Mouse (Mus musculus) CD4-positive helper T cell, adult 2 months (primary cell): ENCODE results near the gene Ugt1a8.

Experiments used
- DNase-seq: peaks from one replicate; pipeline ENCODE4 v3.0.0-alpha.2; 2012; ENCODE audit warnings: low read depth, missing footprints, low spot score

Ugt1a8 gene

DNA sequence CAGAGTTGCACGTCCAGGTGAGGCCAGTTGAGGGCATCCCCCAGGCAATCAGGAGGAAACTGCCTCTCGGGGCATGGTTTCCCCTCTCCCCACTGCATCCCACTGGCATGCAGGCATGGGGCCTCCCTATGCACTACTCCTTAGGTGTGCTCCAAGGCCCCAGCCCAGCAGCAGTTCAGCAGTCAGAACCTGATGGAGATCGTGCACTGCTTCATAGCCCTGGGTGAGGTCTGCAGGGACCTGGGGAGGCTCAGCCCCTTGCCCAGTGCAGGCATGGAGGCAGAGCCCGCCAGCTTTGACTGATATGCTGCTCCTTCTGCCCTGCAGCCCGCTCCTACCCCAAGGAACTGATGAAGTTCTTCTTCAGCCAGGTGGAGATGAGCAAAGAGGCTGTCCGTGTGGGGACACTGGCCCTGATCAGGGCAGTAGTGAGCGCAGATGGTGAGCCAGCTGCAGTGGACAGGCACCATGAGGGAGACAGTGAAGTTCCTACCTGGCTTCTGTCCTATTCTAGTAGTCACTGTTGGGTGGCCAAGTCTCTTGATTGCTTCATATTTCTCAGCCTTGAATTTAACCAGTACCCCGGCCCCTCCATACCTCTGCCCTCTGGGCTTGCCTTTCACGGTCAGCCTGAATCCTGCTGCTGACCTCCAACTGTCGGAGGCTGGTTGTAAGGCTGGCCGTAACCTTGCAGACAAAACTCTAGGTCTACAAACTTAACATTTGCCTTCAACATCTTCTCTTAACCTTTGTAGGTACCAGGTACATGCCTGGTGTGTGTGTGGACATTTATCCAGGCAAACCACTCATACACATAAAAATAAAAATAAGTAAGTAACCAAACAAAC is 147.7 kb downstream of the Ugt1a8 start:
- no peak for DNase-seq

GRCm38 (mm10) chr1:88235894-88236415 is 148.3 kb downstream of the Ugt1a8 start:
- DNase-seq = no peak

GRCm38 (mm10) chr1:88237311-88237710 is 149.7 kb downstream of the Ugt1a8 start:
- no peak for DNase-seq

DNA sequence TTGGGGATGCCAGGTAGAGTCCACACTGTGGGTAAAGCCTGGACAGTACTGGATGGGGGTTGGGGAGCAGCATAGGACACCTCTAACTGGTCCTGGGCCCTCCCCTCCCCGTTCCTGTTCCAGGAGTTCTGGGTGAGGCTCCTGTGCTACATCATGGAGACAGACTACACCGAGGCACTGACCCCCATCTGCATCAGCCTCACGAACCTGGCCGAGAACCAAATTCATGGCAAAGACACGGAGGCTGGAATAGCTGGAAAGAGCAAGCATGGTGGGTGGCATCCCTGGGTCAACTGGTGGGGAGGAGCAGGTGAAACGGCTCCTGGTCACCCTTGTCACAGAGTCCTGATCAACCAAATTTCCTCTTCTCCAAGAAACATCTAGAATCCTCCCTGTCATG is 151.2 kb downstream of the Ugt1a8 start:
- no peak for DNase-seq

DNA sequence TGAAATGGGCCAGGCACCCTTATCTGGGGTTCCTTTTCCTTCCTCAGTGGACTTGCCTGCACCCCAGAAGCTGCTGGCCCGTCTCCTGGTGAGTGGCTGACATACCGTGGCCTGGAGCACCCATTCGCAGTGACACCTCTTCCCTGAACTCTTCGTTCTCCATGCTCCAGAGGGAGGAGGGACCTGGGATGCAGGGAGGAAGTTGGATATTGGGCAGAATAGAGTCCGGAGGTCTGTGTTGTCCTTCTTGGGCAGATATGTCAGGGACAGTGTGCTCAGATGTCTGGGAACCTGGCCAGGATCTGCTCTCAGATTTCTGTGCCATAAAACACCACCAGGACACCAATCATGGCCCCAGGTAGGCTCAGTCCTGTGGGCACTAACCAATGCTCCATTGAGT is 152.5 kb downstream of the Ugt1a8 start:
- no peak for DNase-seq

- no peak for DNase-seq
These were observed 153.0 kb downstream of the Ugt1a8 start for GRCm38 (mm10) chr1:88240579-88240978.

- DNase-seq = no peak
These were observed 156.2 kb downstream of the Ugt1a8 start for GRCm38 (mm10) chr1:88243861-88244260.

GRCm38 (mm10) chr1:88245881-88246280 is 158.3 kb downstream of the Ugt1a8 start:
- DNase-seq = no peak

DNA sequence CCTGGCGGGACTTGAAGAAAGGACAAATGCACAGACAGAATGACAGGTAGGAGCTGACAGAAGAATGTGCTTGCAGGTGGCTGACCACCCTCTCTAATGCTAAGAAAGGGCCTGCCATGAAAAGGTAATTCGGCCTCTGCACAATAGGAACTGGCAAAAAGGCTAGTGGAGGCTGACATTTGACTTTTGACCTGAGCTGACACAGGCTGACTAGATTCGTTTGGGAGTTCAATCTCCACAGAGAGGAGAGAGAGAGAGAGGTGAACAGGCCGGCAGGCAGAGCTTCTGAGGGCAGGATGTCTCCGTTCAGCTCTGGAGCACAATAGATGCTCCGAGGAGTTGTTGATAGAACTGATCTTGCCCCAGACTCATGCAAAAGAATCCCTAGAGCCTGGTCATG is 158.8 kb downstream of the Ugt1a8 start:
- no peak for DNase-seq

DNA sequence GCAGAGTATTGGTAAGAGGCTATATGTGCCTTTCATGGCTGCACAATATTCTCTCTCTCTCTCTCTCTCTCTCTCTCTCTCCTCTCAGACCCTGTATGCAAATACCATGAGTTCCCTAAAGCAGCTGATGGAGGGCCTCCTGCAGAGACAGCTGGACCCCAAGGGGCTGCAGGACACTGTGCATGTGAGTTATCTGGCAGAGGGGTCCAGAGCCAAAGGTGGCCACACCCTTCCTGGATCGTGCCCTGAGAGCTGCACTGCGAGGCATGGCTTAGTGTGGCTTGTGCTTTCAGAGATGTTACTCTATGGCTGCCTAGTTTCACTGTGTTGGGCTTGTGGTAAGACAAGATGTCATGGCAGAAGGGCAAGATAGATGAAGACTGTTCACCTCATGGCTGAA is 160.0 kb downstream of the Ugt1a8 start:
- no peak for DNase-seq

- DNase-seq = no peak
These were observed 161.0 kb downstream of the Ugt1a8 start for GRCm38 (mm10) chr1:88248658-88249057.

- DNase-seq = no peak
These were observed 162.0 kb downstream of the Ugt1a8 start for GRCm38 (mm10) chr1:88249596-88249995.

DNA sequence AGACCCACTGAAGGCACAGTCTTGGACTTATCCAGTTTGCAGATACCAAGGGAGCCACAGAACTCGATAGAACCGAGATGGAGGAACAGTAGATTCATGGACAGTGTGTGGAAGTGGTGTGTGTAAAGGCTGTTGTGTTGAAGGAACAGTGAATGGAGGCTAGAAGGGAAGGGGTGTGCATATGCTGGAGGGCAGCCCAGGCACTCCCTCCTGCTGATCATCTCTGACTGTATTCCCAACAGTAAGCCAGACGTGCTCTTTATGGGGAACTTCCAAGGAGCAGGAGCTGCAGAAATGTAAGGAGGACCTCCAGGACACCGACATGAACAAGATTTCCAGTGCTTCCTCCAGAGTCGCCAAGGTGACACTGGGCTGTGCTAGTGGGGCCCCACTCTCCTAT is 162.4 kb downstream of the Ugt1a8 start:
- no peak for DNase-seq

- no peak for DNase-seq
These were observed 165.5 kb downstream of the Ugt1a8 start for GRCm38 (mm10) chr1:88253106-88253505.

DNA sequence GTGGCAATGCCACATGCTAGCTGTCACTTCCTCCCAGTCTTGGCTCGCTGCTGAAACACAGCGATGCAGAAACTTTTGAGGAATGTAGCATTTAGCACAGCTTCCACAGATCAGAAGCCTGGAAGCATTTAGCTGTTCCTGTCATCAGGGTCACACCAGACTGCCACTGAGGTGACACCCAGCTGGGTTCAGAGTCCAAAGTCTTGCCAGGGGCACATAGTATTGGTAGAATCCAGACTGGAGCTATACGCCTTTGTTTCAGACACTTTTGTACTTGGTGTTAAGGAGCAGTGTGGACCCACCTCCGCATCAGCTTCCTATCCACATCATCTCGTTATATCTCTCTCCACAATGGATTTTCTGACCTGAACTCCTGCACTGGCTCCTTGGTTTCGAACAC is 165.9 kb downstream of the Ugt1a8 start:
- no peak for DNase-seq

DNA sequence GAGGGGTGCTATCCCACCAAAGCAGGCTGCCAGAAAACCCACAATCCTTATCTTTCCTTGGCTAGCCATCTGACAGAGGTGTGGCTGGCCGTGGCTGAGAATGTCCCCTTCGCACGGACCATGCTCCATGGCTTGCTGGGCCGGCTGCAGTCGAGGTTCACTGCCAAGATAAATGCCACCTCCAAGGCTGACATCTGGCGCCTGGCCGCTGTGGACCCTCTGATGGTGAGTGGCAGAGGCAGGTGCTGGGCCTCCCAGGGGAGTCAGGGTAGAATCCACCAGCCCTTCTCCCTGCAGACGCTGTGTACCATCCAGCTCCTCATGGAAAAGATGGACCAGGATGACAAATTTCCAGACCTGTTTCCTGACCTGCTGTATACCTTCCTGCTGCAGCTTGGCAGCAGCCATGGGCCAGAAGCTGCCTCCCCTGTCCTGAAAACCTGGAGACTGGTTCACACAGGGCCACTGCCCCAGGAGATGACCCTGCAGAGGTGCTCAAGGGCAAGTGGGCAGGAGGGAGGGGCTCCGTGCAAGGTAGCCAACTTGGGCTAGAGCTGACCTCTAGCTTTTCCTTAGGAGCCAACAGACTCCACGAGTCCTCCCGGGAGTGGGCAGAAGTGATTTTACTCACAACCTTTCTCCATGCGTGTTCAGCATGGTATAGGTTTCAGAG is 167.3 kb downstream of the Ugt1a8 start:
- no peak for DNase-seq

DNA sequence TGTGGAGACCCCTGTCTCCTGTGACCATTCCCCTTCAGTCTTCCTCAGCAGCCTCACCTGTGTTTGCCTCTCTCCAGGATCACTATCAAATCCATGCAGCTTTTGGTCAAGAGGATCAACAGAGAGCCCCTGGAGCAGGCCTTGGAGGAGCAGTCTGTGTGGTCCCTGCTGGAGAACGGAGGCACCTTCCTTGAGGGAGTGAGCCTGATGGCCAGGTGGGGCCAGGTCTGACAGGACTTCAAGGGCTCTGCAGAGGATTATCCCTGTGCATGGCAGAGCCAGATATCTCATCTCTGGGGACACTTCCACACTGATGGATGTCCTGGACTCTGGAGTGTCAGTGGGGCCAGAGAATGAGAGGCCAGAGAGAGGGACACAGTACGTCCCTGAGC is 167.8 kb downstream of the Ugt1a8 start:
- no peak for DNase-seq

- DNase-seq = no peak
These were observed 168.6 kb downstream of the Ugt1a8 start for GRCm38 (mm10) chr1:88255989-88256754.

DNA sequence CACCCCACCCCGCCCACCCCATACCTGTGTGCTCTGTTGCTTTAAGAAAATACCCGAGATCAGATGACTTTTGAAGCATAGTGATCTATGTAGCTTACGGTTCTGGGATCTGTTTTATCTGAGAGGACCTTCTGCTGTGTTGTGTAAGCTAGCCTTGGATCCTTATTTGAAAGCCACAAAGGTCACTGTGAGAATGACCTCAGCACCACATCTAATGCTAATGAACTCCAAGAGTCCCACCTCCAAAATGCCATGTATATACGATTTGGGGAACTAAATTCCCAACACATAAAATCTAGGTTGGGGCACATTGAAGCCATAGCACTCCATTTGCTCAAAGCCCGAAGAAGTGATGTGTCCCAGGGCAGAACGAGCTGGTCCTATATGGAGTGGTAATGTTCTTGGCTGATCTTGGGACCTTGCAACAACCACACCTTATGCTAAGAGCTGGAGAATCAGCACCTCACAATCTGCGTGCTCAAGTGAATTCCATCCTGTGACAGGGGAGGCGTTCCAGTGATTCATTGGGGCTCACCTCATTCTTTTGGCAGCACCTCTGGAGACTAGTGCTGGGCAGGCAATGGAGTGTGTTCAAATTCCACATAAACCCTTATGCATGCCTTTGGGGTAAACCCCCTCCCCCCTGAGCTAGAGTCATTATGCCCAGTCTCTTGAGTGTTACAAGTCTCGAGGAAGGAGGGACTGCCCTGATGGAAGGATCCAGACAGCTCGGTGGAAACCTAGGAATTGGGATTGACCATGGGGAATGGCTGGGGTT is 169.5 kb downstream of the Ugt1a8 start:
- no peak for DNase-seq

- no peak for DNase-seq
These were observed 170.1 kb downstream of the Ugt1a8 start for GRCm38 (mm10) chr1:88257681-88258080.

- no peak for DNase-seq
These were observed 170.7 kb downstream of the Ugt1a8 start for GRCm38 (mm10) chr1:88258361-88258760.
